Mouse (Mus musculus): ENCODE measurements around the gene Reln.

- no peak for TF ChIP-seq POLR2A (IDR thresholded peaks at IDR 0.05; ENCODE audit: extremely low read depth, insufficient read depth, low read length)
- no peak for TF ChIP-seq CTCF (IDR thresholded peaks at IDR 0.05; ENCODE audit: extremely low read depth, insufficient read depth, low read length)
Observed at GRCm38 (mm10) chr5:22316471-22316870, 28.0 kb downstream of the Reln start.
